Mouse (Mus musculus) embryonic facial prominence, embryonic 15.5 days (tissue): ENCODE data around the gene Oat. TPM values are rescaled to one million over a fixed set of nuclear protein-coding genes. Genes with fewer than 3 reads are reported as not detected.

Experiments used
- ATAC-seq: fragments of 200-750 bp; cut with Nextera tagmentation; 2 replicates; pipeline ENCODE4 v1.8.0; 2017; ENCODE audit warnings: low read depth, moderate TSS enrichment; ENCODE audit not compliant: insufficient number of reproducible peaks, low FRiP score, low TSS enrichment
- H3K27ac ChIP-seq: fragments of 300-500 bp; sonication (generic); replicated peaks from 2 replicates; pipeline ENCODE4 v1.5.1; 2015; ENCODE audit warnings: mild to moderate bottlenecking, inconsistent platforms
- H3K27me3 ChIP-seq: fragments of 300-500 bp; sonication (generic); 2 replicates; pipeline ENCODE4 v1.6.1; 2015; ENCODE audit warnings: inconsistent platforms
- H3K36me3 ChIP-seq: fragments of 300-500 bp; sonication (generic); 2 replicates; pipeline ENCODE4 v1.6.1; 2015; ENCODE audit warnings: mild to moderate bottlenecking, inconsistent platforms
- H3K4me1 ChIP-seq: fragments of 300-500 bp; sonication (generic); 2 replicates; pipeline ENCODE4 v1.6.1; 2015; ENCODE audit warnings: inconsistent platforms
- H3K4me2 ChIP-seq: fragments of 300-500 bp; sonication (generic); replicated peaks from 2 replicates; pipeline ENCODE4 v1.6.1; 2015; ENCODE audit warnings: mild to moderate bottlenecking, inconsistent platforms
- H3K4me3 ChIP-seq: fragments of 300-500 bp; sonication (generic); replicated peaks from 2 replicates; pipeline ENCODE4 v1.5.1; 2015; ENCODE audit warnings: mild to moderate bottlenecking, inconsistent platforms
- H3K9ac ChIP-seq: fragments of 300-500 bp; sonication (generic); 2 replicates; pipeline ENCODE4 v1.6.1; 2015; ENCODE audit warnings: inconsistent platforms
- H3K9me3 ChIP-seq: fragments of 300-500 bp; sonication (generic); replicated peaks from 2 replicates; pipeline ENCODE4 v1.6.1; 2016; ENCODE audit warnings: inconsistent platforms
- WGBS: fragments of 180-500 bp; shearing (Covaris S2); methylation state at CpG from one replicate; pipeline ENCODE4 v1.1.7; 2015; 5-methylcytosine and 5-hydroxymethylcytosine counted together
- polyA plus RNA-seq: library from polyadenylated mRNA; unstranded; fragments of >200 nt; fragmentation: Nextera tagmentation; extraction: Ambion mirVana; gene quantifications from 2 replicates; pipeline ENCODE4 v1.2.1, GENCODE M21; 2015

The Oat gene
- polyA plus RNA-seq, 1 experiment from 2014 or later = 237 TPM

- Histone ChIP-seq H3K9ac (no peak overlapping the region), H3K27me3 (no peaks in the 10 kb centered on the region), H3K4me3 (no peak overlapping the region), H3K4me1 (peaks cover 35% of the 10 kb centered on the region), H3K9me3 (no peaks in the 10 kb centered on the region), H3K27ac (no peak overlapping the region), H3K36me3 (peaks cover 40% of the 10 kb centered on the region), H3K4me2 (no peak overlapping the region)
- 89% methylated on average over 6 of the region's 6 CpGs for WGBS
- no peak for ATAC-seq
Measured at GRCm38 (mm10) chr7:132568817-132569216, 7.4 kb downstream of the Oat start.

- WGBS = 70% methylated on average over 1 of the region's 1 CpGs
- Histone ChIP-seq H3K27me3 (no peaks in the 10 kb centered on the region), H3K9me3 (no peaks in the 10 kb centered on the region), H3K9ac (no peak overlapping the region), H3K4me2 (no peak overlapping the region), H3K4me1 (peaks cover 13% of the 10 kb centered on the region), H3K36me3 (peaks cover 69% of the 10 kb centered on the region), H3K27ac (no peak overlapping the region), H3K4me3 (no peak overlapping the region)
- ATAC-seq = no peak
Measured at GRCm38 (mm10) chr7:132565831-132566230, 10.4 kb downstream of the Oat start.

- no peaks in the 10 kb centered on the region for H3K27me3 ChIP-seq
- peak overlapping the region; percentile 44; the same call in 1 of the 2 replicates for H3K27ac ChIP-seq
- H3K36me3 ChIP-seq = peaks cover 66% of the 10 kb centered on the region
- 53% methylated on average over 3 of the region's 3 CpGs for WGBS
- no peak for ATAC-seq
- H3K4me2 ChIP-seq = no peak overlapping the region
- no peak overlapping the region for H3K4me3 ChIP-seq
- no peak overlapping the region for H3K9ac ChIP-seq
- H3K9me3 ChIP-seq = no peaks in the 10 kb centered on the region
- H3K4me1 ChIP-seq = peaks cover 12% of the 10 kb centered on the region; the same call in 1 of the 2 replicates
Measured at GRCm38 (mm10) chr7:132559138-132559766, 16.9 kb downstream of the Oat start.

- ATAC-seq = no peak
- Histone ChIP-seq H3K27me3 (no peaks in the 10 kb centered on the region), H3K36me3 (peaks cover 55% of the 10 kb centered on the region), H3K9ac (no peak overlapping the region), H3K4me2 (no peak overlapping the region), H3K27ac (peak overlapping the region; percentile 48; the same call in 1 of the 2 replicates), H3K4me1 (peaks cover 12% of the 10 kb centered on the region; the same call in 1 of the 2 replicates), H3K9me3 (no peaks in the 10 kb centered on the region), H3K4me3 (no peak overlapping the region)
- 65% methylated on average over 7 of the region's 7 CpGs for WGBS
Measured at GRCm38 (mm10) chr7:132558141-132558736, 18.0 kb downstream of the Oat start.

GRCm38 (mm10) chr7:132556575-132556974 is 19.6 kb downstream of the Oat start:
- peaks cover 39% of the 10 kb centered on the region for H3K36me3 ChIP-seq
- H3K27me3 ChIP-seq = no peaks in the 10 kb centered on the region
- WGBS = 71% methylated on average over 5 of the region's 5 CpGs
- H3K27ac ChIP-seq = no peak overlapping the region
- H3K4me2 ChIP-seq = no peak overlapping the region
- H3K4me3 ChIP-seq = no peak overlapping the region
- no peak for ATAC-seq
- H3K4me1 ChIP-seq = peaks cover 12% of the 10 kb centered on the region; the same call in 1 of the 2 replicates
- no peak overlapping the region for H3K9ac ChIP-seq
- no peaks in the 10 kb centered on the region for H3K9me3 ChIP-seq

DNA sequence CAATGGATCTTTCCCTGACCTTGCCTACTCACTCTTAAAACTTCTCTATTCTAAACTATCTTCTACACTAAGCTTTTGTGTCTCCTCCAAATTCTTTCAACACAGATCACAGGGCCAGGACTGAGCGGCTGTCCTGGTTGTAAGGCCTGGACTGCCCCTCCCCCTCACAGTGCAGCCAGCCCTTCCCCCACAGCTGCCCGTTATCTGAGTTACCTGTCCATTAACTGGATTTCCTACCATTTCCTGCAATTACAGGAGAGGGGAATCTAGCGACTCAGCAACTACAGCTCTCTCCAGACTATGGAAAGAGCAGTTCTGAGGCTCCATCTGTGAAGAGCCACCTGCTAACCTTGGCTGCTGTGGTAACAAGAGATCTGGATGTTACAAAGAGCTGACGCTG is 20.3 kb downstream of the Oat start:
- Histone ChIP-seq H3K4me2 (no peak overlapping the region), H3K4me3 (no peak overlapping the region), H3K27me3 (no peaks in the 10 kb centered on the region), H3K36me3 (peaks cover 32% of the 10 kb centered on the region), H3K4me1 (peaks cover 17% of the 10 kb centered on the region), H3K9me3 (no peaks in the 10 kb centered on the region), H3K27ac (no peak overlapping the region), H3K9ac (no peak overlapping the region)
- WGBS = 35% methylated on average over 4 of the region's 4 CpGs
- no peak for ATAC-seq

DNA sequence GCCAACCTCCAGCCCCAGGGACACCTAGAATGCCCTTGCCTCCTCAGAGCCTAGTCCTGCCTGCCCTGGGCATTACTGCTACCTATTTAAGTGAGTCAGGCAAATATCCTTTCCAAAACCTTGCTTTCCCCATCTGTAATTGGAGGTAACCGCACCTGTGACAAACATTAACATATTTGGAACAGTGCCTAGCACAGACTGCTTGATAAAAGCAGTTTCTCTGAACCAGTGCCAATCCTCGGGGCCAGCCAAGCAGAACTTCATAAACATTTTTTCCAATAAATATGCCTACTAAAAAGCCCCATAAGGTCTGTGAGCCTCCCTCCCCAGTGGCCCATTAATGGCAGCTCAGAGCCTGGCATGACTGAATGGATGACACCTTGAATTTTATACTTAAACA is 22.1 kb downstream of the Oat start:
- H3K9me3 ChIP-seq = no peaks in the 10 kb centered on the region
- 51% methylated on average over 2 of the region's 2 CpGs for WGBS
- no peak overlapping the region for H3K9ac ChIP-seq
- peaks cover 16% of the 10 kb centered on the region for H3K36me3 ChIP-seq
- no peaks in the 10 kb centered on the region for H3K27me3 ChIP-seq
- peaks cover 16% of the 10 kb centered on the region for H3K4me1 ChIP-seq
- no peak for ATAC-seq
- no peak overlapping the region for H3K27ac ChIP-seq
- no peak overlapping the region for H3K4me3 ChIP-seq
- H3K4me2 ChIP-seq = no peak overlapping the region

- Histone ChIP-seq H3K27ac (peak overlapping the region; percentile 60), H3K9me3 (no peaks in the 10 kb centered on the region), H3K9ac (peak overlapping the region; percentile 37), H3K4me2 (peak overlapping the region; percentile 91), H3K4me1 (peaks cover 5% of the 10 kb centered on the region; the same call in 1 of the 2 replicates), H3K4me3 (peak overlapping the region; percentile 51), H3K36me3 (0 out of 2 replicates have a peak, but pooled peaks cover under 1% of the 10 kb centered on the region), H3K27me3 (no peaks in the 10 kb centered on the region; the same call in 1 of the 2 replicates)
- 2% methylated on average over 27 of the region's 27 CpGs for WGBS
- ATAC-seq = peak; percentile 93
Measured at GRCm38 (mm10) chr7:132551351-132552126, 24.7 kb downstream of the Oat start.

DNA sequence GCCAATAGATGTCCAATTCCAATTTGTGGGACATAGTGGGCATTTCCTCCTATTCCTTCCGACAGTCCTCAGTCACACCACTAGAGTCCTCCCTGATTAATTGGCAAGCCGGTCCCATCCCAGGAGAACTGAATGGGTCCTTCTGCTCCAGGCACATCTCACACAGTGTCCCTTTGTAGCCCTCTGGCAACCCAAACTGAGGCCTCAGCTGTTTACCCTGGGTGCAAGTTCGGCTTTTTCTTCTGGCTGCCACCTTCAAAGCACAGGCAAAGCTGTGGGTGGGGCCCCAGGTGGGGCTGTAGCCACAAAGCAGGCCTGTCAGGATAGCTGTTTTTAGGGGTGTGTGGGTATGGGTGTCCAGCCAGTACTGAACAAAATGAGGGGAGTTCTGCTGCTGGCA is 29.1 kb downstream of the Oat start:
- no peak for ATAC-seq
- Histone ChIP-seq H3K36me3 (no peaks in the 10 kb centered on the region), H3K9ac (no peak overlapping the region), H3K9me3 (no peaks in the 10 kb centered on the region), H3K4me1 (peaks cover 5% of the 10 kb centered on the region; the same call in 1 of the 2 replicates), H3K27ac (no peak overlapping the region), H3K4me2 (no peak overlapping the region), H3K27me3 (no peaks in the 10 kb centered on the region; the same call in 1 of the 2 replicates), H3K4me3 (no peak overlapping the region)
- 68% methylated on average over 3 of the region's 3 CpGs for WGBS

DNA sequence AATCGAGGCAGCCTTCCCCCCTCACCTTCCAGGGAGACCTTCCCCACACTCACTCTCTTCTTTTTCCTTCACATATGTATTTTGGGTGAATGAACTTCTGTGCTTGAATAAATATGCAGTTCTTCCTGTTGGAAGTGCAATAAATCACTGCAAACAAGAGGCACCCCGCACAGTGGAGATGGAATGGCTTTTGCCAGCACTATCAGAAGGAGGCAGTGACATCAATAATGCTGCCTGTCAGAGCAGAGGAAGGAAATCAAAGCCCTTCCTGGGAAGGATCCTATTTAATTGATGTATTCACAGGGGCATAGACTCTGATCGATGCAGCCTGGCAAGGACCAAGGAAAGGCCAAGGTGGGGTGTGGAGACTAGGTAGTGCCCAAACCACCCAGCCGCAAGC is 33.8 kb downstream of the Oat start:
- Histone ChIP-seq H3K4me1 (no peaks in the 10 kb centered on the region), H3K36me3 (no peaks in the 10 kb centered on the region), H3K27me3 (no peaks in the 10 kb centered on the region; the same call in 1 of the 2 replicates), H3K27ac (no peak overlapping the region), H3K9me3 (no peaks in the 10 kb centered on the region), H3K9ac (no peak overlapping the region), H3K4me3 (no peak overlapping the region), H3K4me2 (no peak overlapping the region)
- no peak for ATAC-seq
- 78% methylated on average over 4 of the region's 4 CpGs for WGBS

DNA sequence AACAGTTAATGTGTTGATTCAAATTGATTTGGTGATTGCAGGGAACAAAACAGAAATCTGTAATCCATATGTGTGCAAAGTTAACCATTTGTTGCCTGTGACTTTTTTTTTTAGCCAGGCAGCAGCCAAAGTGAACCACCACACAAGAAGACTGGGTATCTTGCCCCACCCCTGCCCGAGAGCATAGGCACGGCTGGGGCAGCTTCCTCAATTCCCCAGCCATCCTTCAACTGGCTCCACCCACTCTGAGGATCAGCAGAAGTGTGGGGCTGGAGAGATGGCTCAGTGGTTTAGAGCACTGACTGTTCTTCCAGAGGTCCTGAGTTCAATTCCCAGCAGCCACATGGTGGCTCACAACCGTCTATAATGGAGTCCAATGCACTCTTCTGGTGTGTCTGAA is 34.6 kb downstream of the Oat start:
- Histone ChIP-seq H3K4me1 (no peaks in the 10 kb centered on the region), H3K27me3 (no peaks in the 10 kb centered on the region), H3K9ac (no peak overlapping the region), H3K4me3 (no peak overlapping the region), H3K36me3 (no peaks in the 10 kb centered on the region), H3K27ac (no peak overlapping the region), H3K9me3 (no peaks in the 10 kb centered on the region), H3K4me2 (no peak overlapping the region)
- no peak for ATAC-seq
- 57% methylated on average over 3 of the region's 3 CpGs for WGBS
